Mouse (Mus musculus): Measurements from ENCODE around the gene Mpnd. TPM values are rescaled to one million over a fixed set of nuclear protein-coding genes. Genes with fewer than 3 reads are reported as not detected.
A peak's percentile ranks its signal among the peaks of the same experiment; 100 is the strongest.
"Not testable (repeated sequence)": the region's sequence is repeated elsewhere in the genome, so short reads cannot be mapped to it uniquely, and the experiment has no call there.

The Mpnd gene
- polyA plus RNA-seq, 1 experiment from 2014 or later: 80.1 TPM

DNA sequence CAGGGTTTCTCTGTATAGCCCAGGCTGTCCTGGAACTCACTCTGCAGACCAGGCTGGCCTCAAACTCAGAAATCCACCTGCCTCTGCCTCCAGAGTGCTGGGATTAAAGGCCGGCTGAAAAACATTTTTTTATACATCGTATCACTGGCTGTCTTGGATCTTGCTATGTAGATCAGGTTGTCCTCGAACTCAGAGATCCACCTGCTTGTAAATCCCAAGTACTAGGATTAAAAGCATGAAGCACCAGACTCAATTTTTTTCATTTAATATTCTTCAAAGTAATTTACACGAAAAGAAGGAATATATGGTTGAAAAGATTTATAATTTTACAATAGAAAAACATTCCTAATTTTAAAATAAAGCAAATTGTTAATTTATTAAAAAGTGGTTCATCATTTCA lies 33.8 kb downstream of the Mpnd start:
- no peaks in the 10 kb centered on the region for H3K9me3 ChIP-seq (ENCODE audit: control insufficient read depth, low read length)
- peaks cover 25% of the 10 kb centered on the region for H3K4me1 ChIP-seq (replicated peaks; ENCODE audit: control insufficient read depth, insufficient read depth, low read length)
- H3K4me2 ChIP-seq (ENCODE audit: low read depth, low read length): peak overlapping the region; percentile 49
- peak overlapping the region; percentile 56 for H3K27ac ChIP-seq (ENCODE audit: low read length)
- peak overlapping the region; percentile 62; the same call in 1 of the 2 replicates for H3K9ac ChIP-seq (ENCODE audit: low read length)
- WGBS: 74% methylated on average over 4 of the region's 4 CpGs
- ATAC-seq (ENCODE audit: low read depth): no peak
- H3K27me3 ChIP-seq (ENCODE audit: control insufficient read depth, insufficient read depth, low read depth, low read length): no peaks in the 10 kb centered on the region
- no peaks in the 10 kb centered on the region for H3K36me3 ChIP-seq (ENCODE audit: control insufficient read depth, insufficient read depth, low read length)
- peak overlapping the region; percentile 86 for H3K4me3 ChIP-seq (ENCODE audit: low read length)

GRCm38 (mm10) chr17:56040030-56040856 lies 34.7 kb downstream of the Mpnd start, which contains the start of gene Chaf1a:
Gene Chaf1a (plus strand): TSS chr17:56040439.
- peak within 1 kb of the TSS; percentile 87 for H3K4me2 ChIP-seq (ENCODE audit: low read depth, low read length)
- 0 out of 2 replicates have a peak, but pooled peaks cover under 1% of the 10 kb centered on the region for H3K36me3 ChIP-seq (ENCODE audit: control insufficient read depth, insufficient read depth, low read length)
- peak; percentile 90 for ATAC-seq (ENCODE audit: low read depth)
- peak within 1 kb of the TSS; percentile 86 for H3K4me3 ChIP-seq (ENCODE audit: low read length)
- no peaks in the 10 kb centered on the region for H3K9me3 ChIP-seq (ENCODE audit: control insufficient read depth, low read length)
- peaks cover 18% of the 10 kb centered on the region for H3K4me1 ChIP-seq (replicated peaks; ENCODE audit: control insufficient read depth, insufficient read depth, low read length)
- peak within 1 kb of the TSS; percentile 87 for H3K9ac ChIP-seq (ENCODE audit: low read length)
- H3K27ac ChIP-seq (ENCODE audit: low read length): peak within 1 kb of the TSS; percentile 87
- WGBS: 1% methylated on average over 67 of the region's 68 CpGs
- no peaks in the 10 kb centered on the region for H3K27me3 ChIP-seq (ENCODE audit: control insufficient read depth, insufficient read depth, low read depth, low read length)

DNA sequence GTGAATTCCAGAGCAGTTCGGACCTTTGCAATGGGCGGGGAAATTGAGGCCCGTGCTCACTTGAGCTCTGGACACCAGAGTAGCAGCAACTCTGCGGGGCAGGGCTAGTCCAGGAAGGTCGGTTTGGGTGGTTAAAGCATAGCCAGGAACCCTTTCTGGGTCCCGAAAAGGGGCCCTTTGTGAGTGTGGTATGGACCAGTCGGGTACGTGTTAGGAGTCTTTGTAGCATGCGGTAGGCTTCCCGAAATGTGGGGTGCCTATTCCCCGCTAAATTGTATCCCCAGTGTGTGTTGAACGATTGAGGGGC lies 35.3 kb downstream of the Mpnd start:
- ATAC-seq (ENCODE audit: low read depth): no peak
- Histone ChIP-seq H3K4me1 (replicated peaks; ENCODE audit: control insufficient read depth, insufficient read depth, low read length) (peaks cover 15% of the 10 kb centered on the region), H3K9me3 (ENCODE audit: control insufficient read depth, low read length) (no peaks in the 10 kb centered on the region), H3K4me2 (ENCODE audit: low read depth, low read length) (peak overlapping the region; percentile 87), H3K27me3 (ENCODE audit: control insufficient read depth, insufficient read depth, low read depth, low read length) (no peaks in the 10 kb centered on the region), H3K4me3 (ENCODE audit: low read length) (peak overlapping the region; percentile 86), H3K36me3 (ENCODE audit: control insufficient read depth, insufficient read depth, low read length) (peaks cover 6% of the 10 kb centered on the region), H3K9ac (ENCODE audit: low read length) (peak overlapping the region; percentile 87), H3K27ac (ENCODE audit: low read length) (peak overlapping the region; percentile 87)
- WGBS: 1% methylated on average over 12 of the region's 12 CpGs

GRCm38 (mm10) chr17:56051369-56051768 lies 45.9 kb downstream of the Mpnd start:
- no peak for ATAC-seq (ENCODE audit: low read depth)
- Histone ChIP-seq H3K9me3 (ENCODE audit: control insufficient read depth, low read length) (no peaks in the 10 kb centered on the region), H3K27me3 (ENCODE audit: control insufficient read depth, insufficient read depth, low read depth, low read length) (no peaks in the 10 kb centered on the region), H3K36me3 (ENCODE audit: control insufficient read depth, insufficient read depth, low read length) (peaks cover 41% of the 10 kb centered on the region), H3K27ac (ENCODE audit: low read length) (no peak overlapping the region), H3K9ac (ENCODE audit: low read length) (no peak overlapping the region), H3K4me1 (replicated peaks; ENCODE audit: control insufficient read depth, insufficient read depth, low read length) (no peaks in the 10 kb centered on the region), H3K4me2 (ENCODE audit: low read depth, low read length) (no peak overlapping the region), H3K4me3 (ENCODE audit: low read length) (no peak overlapping the region)
- WGBS: 69% methylated on average over 5 of the region's 5 CpGs

- no peak overlapping the region for H3K4me3 ChIP-seq (ENCODE audit: low read length)
- no peak overlapping the region for H3K9ac ChIP-seq (ENCODE audit: low read length)
- no peak overlapping the region for H3K27ac ChIP-seq (ENCODE audit: low read length)
- H3K4me2 ChIP-seq (ENCODE audit: low read depth, low read length): no peak overlapping the region
- H3K27me3 ChIP-seq (ENCODE audit: control insufficient read depth, insufficient read depth, low read depth, low read length): no peaks in the 10 kb centered on the region
- no peaks in the 10 kb centered on the region for H3K4me1 ChIP-seq (replicated peaks; ENCODE audit: control insufficient read depth, insufficient read depth, low read length)
- ATAC-seq (ENCODE audit: low read depth): no peak
- H3K36me3 ChIP-seq (ENCODE audit: control insufficient read depth, insufficient read depth, low read length): peaks cover 41% of the 10 kb centered on the region
- H3K9me3 ChIP-seq (ENCODE audit: control insufficient read depth, low read length): no peaks in the 10 kb centered on the region
These were observed 49.4 kb downstream of the Mpnd start for GRCm38 (mm10) chr17:56054938-56055337.

DNA sequence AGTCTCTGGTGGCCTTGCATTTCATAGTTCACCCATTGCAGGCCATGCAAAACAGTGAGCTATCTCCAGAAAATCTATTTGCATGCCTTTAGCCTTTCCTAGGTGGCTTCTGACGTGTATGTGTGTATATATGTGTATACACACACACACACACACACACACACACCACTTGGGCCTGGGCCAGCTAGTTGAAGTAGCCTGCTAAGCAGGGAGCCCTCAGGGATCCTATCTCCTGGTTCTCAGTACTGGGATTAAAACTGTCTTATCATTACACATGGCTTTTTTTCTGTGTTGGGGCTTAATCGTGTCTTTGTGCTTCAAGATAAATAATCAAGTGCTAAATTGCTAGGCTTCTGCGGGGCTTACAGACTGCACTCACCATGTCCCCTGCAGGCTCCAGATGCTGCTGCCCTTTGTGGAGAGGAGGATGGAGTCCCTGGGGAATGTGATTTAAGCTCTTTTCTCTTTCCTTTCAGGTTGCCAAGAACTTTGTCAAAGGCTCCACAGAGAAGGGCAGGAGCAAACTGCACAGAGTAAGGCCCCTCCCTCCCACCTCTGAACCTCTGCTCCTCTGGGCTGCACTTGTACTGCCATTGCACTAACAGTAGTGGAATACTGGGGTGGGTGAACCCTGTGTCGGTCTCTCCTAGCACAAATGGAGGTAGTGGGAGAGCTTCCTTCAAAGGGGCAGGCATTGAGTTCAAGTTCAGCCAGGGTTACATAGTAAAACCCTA lies 50.6 kb downstream of the Mpnd start:
- ATAC-seq (ENCODE audit: low read depth): no peak
- no peaks in the 10 kb centered on the region for H3K4me1 ChIP-seq (replicated peaks; ENCODE audit: control insufficient read depth, insufficient read depth, low read length)
- H3K27me3 ChIP-seq (ENCODE audit: control insufficient read depth, insufficient read depth, low read depth, low read length): no peaks in the 10 kb centered on the region
- no peak overlapping the region for H3K27ac ChIP-seq (ENCODE audit: low read length)
- H3K9ac ChIP-seq (ENCODE audit: low read length): no peak overlapping the region
- H3K9me3 ChIP-seq (ENCODE audit: control insufficient read depth, low read length): no peaks in the 10 kb centered on the region
- peaks cover 49% of the 10 kb centered on the region for H3K36me3 ChIP-seq (ENCODE audit: control insufficient read depth, insufficient read depth, low read length)
- H3K4me2 ChIP-seq (ENCODE audit: low read depth, low read length): no peak overlapping the region
- no peak overlapping the region for H3K4me3 ChIP-seq (ENCODE audit: low read length)
- 62% methylated on average over 4 of the region's 4 CpGs for WGBS

GRCm38 (mm10) chr17:56057381-56058120 lies 52.0 kb downstream of the Mpnd start:
- no peak overlapping the region for H3K4me2 ChIP-seq (ENCODE audit: low read depth, low read length)
- H3K4me1 ChIP-seq (replicated peaks; ENCODE audit: control insufficient read depth, insufficient read depth, low read length): no peaks in the 10 kb centered on the region
- H3K4me3 ChIP-seq (ENCODE audit: low read length): no peak overlapping the region
- ATAC-seq (ENCODE audit: low read depth): no peak
- peaks cover 55% of the 10 kb centered on the region for H3K36me3 ChIP-seq (ENCODE audit: control insufficient read depth, insufficient read depth, low read length)
- H3K27ac ChIP-seq (ENCODE audit: low read length): no peak overlapping the region
- no peaks in the 10 kb centered on the region for H3K27me3 ChIP-seq (ENCODE audit: control insufficient read depth, insufficient read depth, low read depth, low read length)
- WGBS: 82% methylated on average over 11 of the region's 11 CpGs
- no peaks in the 10 kb centered on the region for H3K9me3 ChIP-seq (ENCODE audit: control insufficient read depth, low read length)
- no peak overlapping the region for H3K9ac ChIP-seq (ENCODE audit: low read length)

GRCm38 (mm10) chr17:56062081-56062480 lies 56.6 kb downstream of the Mpnd start:
- H3K27ac ChIP-seq (ENCODE audit: low read length): no peak overlapping the region
- peaks cover 80% of the 10 kb centered on the region for H3K36me3 ChIP-seq (ENCODE audit: control insufficient read depth, insufficient read depth, low read length)
- no peaks in the 10 kb centered on the region for H3K27me3 ChIP-seq (ENCODE audit: control insufficient read depth, insufficient read depth, low read depth, low read length)
- no peak overlapping the region for H3K4me3 ChIP-seq (ENCODE audit: low read length)
- H3K9me3 ChIP-seq (ENCODE audit: control insufficient read depth, low read length): no peaks in the 10 kb centered on the region
- no peaks in the 10 kb centered on the region for H3K4me1 ChIP-seq (replicated peaks; ENCODE audit: control insufficient read depth, insufficient read depth, low read length)
- H3K4me2 ChIP-seq (ENCODE audit: low read depth, low read length): no peak overlapping the region
- WGBS: 91% methylated on average over 7 of the region's 7 CpGs
- H3K9ac ChIP-seq (ENCODE audit: low read length): no peak overlapping the region
- ATAC-seq (ENCODE audit: low read depth): no peak

- WGBS: 73% methylated on average over 6 of the region's 6 CpGs
- H3K27me3 ChIP-seq (ENCODE audit: control insufficient read depth, insufficient read depth, low read depth, low read length); H3K9ac ChIP-seq (ENCODE audit: low read length); H3K4me3 ChIP-seq (ENCODE audit: low read length); H3K9me3 ChIP-seq (ENCODE audit: control insufficient read depth, low read length); H3K27ac ChIP-seq (ENCODE audit: low read length); H3K4me2 ChIP-seq (ENCODE audit: low read depth, low read length); ATAC-seq (ENCODE audit: low read depth); H3K4me1 ChIP-seq (replicated peaks; ENCODE audit: control insufficient read depth, insufficient read depth, low read length): not testable (repeated sequence)
- peaks cover 93% of the 10 kb centered on the region for H3K36me3 ChIP-seq (ENCODE audit: control insufficient read depth, insufficient read depth, low read length)
These were observed 60.2 kb downstream of the Mpnd start for GRCm38 (mm10) chr17:56065715-56066114.

All from lung, embryonic 16.5 days (tissue).